Mouse (Mus musculus): ENCODE data around the gene Palm3. TPM values are rescaled to one million over a fixed set of nuclear protein-coding genes. Genes with fewer than 3 reads are reported as not detected.

The Palm3 gene
- polyA plus RNA-seq (2012; rRNA removed; ENCODE audit: low replicate concordance) = 0.29 and 0.61 TPM in 2 replicates

DNA sequence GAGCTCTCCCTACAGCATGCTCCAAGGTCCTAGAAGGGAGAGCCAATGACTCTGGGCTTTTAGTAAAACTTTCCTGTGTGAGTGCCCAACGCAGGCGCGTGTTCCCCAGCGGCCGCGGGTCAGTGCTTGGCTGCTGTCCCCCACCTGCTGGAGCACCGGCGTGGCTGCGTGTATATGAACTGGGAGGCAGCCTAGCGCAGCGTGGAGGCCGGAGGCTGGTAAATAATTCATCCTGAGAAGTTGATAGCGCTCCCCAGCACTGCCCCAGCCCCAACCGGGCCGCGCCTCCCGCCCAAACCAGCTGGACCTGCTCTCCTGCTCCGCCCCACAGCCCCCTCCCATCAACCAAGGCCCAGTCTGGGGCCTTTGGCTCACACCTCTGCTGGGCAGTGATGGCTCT, at the start of gene Palm3:
Gene Palm3 (plus strand): TSS at position 376 of the 400 bp plus-strand sequence.

DNA sequence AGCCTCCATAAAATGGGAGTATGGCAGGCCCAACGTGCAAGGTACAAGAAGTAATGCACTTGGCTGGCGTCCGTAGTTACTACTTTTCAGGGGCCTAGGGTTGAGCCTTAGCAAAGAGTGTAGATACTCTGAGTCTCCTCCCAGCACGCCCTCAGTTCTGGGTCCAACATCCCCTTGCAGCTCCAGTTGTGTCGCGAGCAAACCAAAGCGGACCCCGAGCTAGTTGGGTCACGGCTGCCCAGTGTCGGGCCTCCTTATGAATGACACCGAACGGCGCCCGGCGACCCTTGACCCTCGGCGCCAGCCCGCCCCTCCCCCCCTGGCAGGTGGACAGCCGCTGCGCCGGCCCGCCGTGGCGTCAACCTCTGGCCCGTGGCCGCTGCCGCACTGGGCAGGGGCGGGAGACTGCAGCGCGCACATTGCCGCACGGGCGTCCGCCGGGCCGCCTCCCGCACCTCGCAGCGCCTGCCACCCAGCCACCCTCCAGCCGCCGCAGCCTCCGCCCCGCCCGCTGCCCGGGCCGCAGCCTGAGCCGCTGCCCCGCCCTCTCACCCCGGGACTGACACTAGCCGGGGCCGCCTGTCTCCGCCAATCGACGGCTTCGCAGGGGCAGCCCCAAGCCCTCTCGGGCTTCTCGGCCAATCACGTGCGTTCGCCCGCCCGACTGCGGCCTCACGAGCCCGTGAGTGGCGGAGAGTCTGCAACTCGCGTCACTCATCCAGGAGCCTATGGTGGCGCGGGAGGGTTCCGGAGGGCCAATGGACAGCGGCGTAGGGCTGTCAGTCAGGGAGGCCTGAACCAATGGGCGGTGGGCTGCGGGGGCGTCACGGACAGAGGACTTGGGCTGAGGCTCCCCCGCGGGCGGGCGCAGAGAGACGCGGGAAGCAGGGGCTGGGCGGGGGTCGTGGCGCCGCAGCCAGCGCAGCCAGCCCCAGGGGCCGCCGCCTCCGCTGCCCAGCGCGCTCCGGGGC, 48.8 kb upstream of the Palm3 start, which contains the start of gene Prkaca:
Gene Prkaca (plus strand): TSS at position 844 of the 971 bp plus-strand sequence.

DNA sequence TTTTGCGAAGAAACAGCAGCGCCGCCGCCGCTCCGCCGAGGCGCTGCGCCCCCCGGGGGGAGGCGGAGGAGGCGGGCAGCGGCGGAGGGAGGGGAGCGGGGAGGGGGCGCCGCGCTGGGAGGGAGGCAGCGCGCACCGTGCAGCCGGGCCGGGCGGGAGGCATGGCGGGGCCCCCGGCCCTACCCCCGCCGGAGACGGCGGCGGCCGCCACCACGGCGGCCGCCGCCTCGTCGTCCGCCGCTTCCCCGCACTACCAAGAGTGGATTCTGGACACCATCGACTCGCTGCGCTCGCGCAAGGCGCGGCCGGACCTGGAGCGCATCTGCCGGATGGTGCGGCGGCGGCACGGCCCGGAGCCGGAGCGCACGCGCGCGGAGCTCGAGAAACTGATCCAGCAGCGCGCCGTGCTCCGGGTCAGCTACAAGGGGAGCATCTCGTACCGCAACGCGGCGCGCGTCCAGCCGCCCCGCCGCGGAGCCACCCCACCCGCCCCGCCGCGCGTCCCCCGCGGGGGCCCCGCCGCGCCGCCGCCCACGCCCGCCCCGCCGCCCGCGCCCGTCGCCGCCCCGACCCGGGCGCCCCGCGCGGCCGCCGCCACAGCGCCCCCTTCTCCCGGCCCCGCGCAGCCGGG, 23.6 kb upstream of the Palm3 start, which contains the start of gene Samd1:
Gene Samd1 (plus strand): TSS at position 162 of the 631 bp plus-strand sequence.

DNA sequence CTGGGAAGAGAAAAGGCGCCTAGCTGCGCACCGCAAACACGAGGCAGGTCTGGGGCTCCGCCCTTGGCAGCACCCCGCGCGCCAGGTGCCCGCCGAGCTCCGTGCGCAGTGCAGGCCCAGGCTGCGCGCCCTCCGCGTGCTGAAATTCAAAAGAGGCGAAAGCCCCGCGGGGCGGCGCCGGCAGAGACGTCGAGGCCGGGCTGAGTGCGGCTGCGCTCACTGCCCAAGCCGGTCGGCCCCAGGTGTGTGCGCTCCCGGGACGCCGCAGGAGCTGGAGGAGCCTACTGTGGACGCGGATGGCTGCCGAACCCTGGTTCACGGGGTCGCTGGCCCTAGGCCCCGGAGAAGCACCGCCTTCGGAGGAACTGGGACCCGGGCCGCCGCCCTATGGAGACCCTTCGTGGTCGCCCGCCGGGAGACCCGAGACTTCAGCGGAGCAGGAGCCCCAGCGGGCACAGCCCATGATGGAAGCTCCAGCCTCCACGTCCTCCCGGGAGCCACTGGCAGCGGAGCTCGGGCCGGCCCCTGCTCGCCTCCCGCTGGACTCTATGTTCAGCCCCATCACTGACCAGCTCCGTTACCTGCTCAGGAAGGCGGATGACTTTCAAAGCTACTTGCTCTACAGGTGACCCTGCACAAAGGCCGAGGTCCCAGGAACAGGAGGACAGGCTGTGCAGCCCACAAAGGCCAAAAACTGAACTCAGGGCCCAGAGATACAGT, 19.8 kb upstream of the Palm3 start, which contains the start of gene 1700067K01Rik:
Gene 1700067K01Rik (plus strand): TSS at position 222 of the 720 bp plus-strand sequence.

DNA sequence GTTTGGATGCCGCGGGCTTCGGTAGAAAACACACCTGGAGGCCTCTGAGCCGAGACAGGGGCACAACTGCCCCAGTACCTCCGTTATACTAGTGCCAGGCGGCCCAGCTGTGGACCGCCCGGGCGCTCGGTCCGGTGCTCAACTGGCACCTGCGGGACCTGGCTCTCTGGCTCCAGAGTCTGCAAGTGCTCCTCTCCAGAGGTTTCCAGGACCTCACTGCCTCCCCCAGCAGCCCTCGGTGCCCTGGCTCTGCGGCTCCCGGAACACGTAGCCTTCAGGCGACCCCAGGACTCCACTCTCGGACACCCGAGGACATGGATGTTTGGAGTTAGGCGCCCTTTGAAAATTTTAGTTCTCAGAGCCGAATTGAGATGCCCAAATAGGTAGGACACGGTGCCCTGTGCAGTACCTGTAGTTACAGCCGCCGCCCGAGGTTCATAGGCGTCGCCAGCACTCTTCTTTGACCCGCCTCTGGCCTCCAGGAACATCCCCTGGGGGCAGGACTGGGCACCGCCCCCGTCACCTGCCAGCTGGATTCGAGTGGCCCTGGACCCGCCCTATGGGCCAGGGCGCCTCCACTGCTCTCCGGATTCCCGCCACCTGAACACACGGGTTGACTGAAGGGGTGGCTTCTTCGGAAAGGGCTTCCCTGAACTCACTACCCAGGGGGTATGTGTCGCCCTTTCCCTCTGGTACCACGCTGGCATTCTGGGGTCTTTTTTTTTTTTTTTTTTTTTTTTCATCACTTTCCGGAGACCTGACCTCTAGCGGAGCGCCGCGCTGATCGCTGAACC, 9.4 kb upstream of the Palm3 start, which contains the start of gene 2210011C24Rik:
Gene 2210011C24Rik (minus strand): TSS at position 467 of the 794 bp plus-strand sequence.

GRCm38 (mm10) chr8:84042066-84042947, 21.0 kb downstream of the Palm3 start, which contains the start of gene Il27ra:
Gene Il27ra (minus strand): TSS chr8:84042589.

DNA sequence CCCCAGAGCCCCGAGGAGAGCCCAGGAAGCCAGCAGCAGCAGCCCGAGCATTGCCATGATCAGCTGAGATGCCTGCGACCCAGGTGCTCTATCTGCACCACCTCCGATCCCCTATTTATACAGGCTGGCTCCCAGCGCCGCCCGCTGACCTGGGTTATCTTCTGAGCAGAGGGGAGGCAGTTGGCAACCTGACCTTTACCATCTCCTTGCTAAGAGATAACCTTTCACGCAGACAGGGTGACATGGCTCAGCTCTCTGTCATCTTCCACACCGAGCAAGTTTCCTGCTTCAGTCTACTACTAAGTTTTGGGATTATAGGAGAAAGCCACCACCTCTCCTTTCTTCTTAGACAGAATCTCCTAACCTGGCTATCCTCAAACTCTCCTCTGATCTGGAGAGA, 23.6 kb downstream of the Palm3 start, which contains the start of gene Rln3:
Gene Rln3 (minus strand): TSS at position 101 of the 400 bp plus-strand sequence.

DNA sequence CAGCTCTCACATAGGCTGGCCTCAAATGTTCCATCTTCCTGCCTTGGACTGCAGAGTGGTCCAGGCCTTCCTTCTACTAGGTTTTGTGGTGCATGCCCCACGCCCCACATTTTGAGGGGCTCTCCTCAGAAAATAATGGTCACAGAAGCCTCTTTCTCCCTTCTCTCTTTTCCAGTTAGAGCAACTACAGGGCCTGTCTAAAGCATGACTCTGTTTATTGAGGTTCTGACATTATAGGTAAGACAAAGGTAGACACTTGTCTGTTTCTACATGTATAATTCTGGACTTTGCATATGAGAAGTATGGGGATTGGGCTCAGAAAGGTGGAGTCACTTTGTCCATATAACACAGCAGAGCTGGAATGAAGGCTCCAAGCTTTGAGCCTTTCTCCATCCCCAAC, 43.8 kb downstream of the Palm3 start, which contains the start of gene Gm10643:
Gene Gm10643 (minus strand): TSS at position 101 of the 400 bp plus-strand sequence.

GRCm38 (mm10) chr8:84066291-84066930, 45.1 kb downstream of the Palm3 start, which contains the start of gene Rfx1:
Gene Rfx1 (plus strand): TSS chr8:84066834.

Other genes with a start within 250 kb of the Palm3 start
- 40.0 and 49.0 TPM in 2 replicates for gene Adgrl1, start 121.4 kb upstream of the Palm3 start, polyA plus RNA-seq (2012; rRNA removed; ENCODE audit: low replicate concordance)
- 2.4 and 3.7 TPM in 2 replicates for gene Gm10644, start 66.3 kb upstream of the Palm3 start, polyA plus RNA-seq (2012; rRNA removed; ENCODE audit: low replicate concordance)
- gene Asf1b, start 66.0 kb upstream of the Palm3 start, polyA plus RNA-seq (2012; rRNA removed; ENCODE audit: low replicate concordance) = 8.2 and 20.3 TPM in 2 replicates
- gene Prkaca, start 48.5 kb upstream of the Palm3 start, polyA plus RNA-seq (2012; rRNA removed; ENCODE audit: low replicate concordance) = 102 and 146 TPM in 2 replicates
- 46.9 and 49.2 TPM in 2 replicates for gene Samd1, start 23.8 kb upstream of the Palm3 start, polyA plus RNA-seq (2012; rRNA removed; ENCODE audit: low replicate concordance)
- 0.55 TPM in 1 of 2 replicates, not detected in the other for gene 1700067K01Rik, start 20.0 kb upstream of the Palm3 start, polyA plus RNA-seq (2012; rRNA removed; ENCODE audit: low replicate concordance)
- 0.47 and 0.85 TPM in 2 replicates for gene 2210011C24Rik, start 9.3 kb upstream of the Palm3 start, polyA plus RNA-seq (2012; rRNA removed; ENCODE audit: low replicate concordance)
- 39.9 and 64.5 TPM in 2 replicates for gene Il27ra, start 21.1 kb downstream of the Palm3 start, polyA plus RNA-seq (2012; rRNA removed; ENCODE audit: low replicate concordance)
- gene Rln3, start 23.5 kb downstream of the Palm3 start, polyA plus RNA-seq (2012; rRNA removed; ENCODE audit: low replicate concordance) = 0.45 and 4.9 TPM in 2 replicates
- gene Gm10643, start 43.7 kb downstream of the Palm3 start, polyA plus RNA-seq (2012; rRNA removed; ENCODE audit: low replicate concordance) = 0.47 and 1.1 TPM in 2 replicates
- 26.0 and 50.0 TPM in 2 replicates for gene Rfx1, start 45.4 kb downstream of the Palm3 start, polyA plus RNA-seq (2012; rRNA removed; ENCODE audit: low replicate concordance)
- 51.1 and 78.9 TPM in 2 replicates for gene Dcaf15, start 83.3 kb downstream of the Palm3 start, polyA plus RNA-seq (2012; rRNA removed; ENCODE audit: low replicate concordance)
- gene Podnl1, start 104.5 kb downstream of the Palm3 start, polyA plus RNA-seq (2012; rRNA removed; ENCODE audit: low replicate concordance) = 3.0 and 7.2 TPM in 2 replicates
- 23.4 and 36.5 TPM in 2 replicates for gene Cc2d1a, start 126.5 kb downstream of the Palm3 start, polyA plus RNA-seq (2012; rRNA removed; ENCODE audit: low replicate concordance)
- gene 4930432K21Rik, start 126.6 kb downstream of the Palm3 start, polyA plus RNA-seq (2012; rRNA removed; ENCODE audit: low replicate concordance) = 0.98 and 1.0 TPM in 2 replicates
- 0.19 and 0.23 TPM in 2 replicates for gene Nanos3, start 163.7 kb downstream of the Palm3 start, polyA plus RNA-seq (2012; rRNA removed; ENCODE audit: low replicate concordance)
- 16.4 and 26.3 TPM in 2 replicates for gene Zswim4, start 215.6 kb downstream of the Palm3 start, polyA plus RNA-seq (2012; rRNA removed; ENCODE audit: low replicate concordance)
- 112 and 138 TPM in 2 replicates for gene D8Ertd738e, start 228.2 kb downstream of the Palm3 start, polyA plus RNA-seq (2012; rRNA removed; ENCODE audit: low replicate concordance)
- gene Mri1, start 235.9 kb downstream of the Palm3 start, polyA plus RNA-seq (2012; rRNA removed; ENCODE audit: low replicate concordance) = 52.5 and 169 TPM in 2 replicates
- gene Ccdc130, start 248.9 kb downstream of the Palm3 start, polyA plus RNA-seq (2012; rRNA removed; ENCODE audit: low replicate concordance) = 31.4 and 43.9 TPM in 2 replicates

Data from mammary gland, adult 2 months (tissue).